Mouse (Mus musculus) lung, embryonic 14.5 days (tissue): Measurements from ENCODE around the gene Tspan9. TPM values are rescaled to one million over a fixed set of nuclear protein-coding genes. Genes with fewer than 3 reads are reported as not detected.
A peak's percentile ranks its signal among the peaks of the same experiment; 100 is the strongest.

ENCODE experiments used
- ATAC-seq: fragments of 200-750 bp; cut with Nextera tagmentation; 2 replicates; pipeline ENCODE4 v1.8.0; 2017; ENCODE audit warnings: mild to moderate bottlenecking, moderate TSS enrichment, moderate library complexity; ENCODE audit not compliant: insufficient read depth
- DNase-seq: peaks from one replicate; pipeline ENCODE4 v3.0.0-alpha.2; 2015
- H3K27ac ChIP-seq: fragments of 300-500 bp; sonication (generic); 2 replicates; pipeline ENCODE4 v1.5.1; 2014; ENCODE audit warnings: low read depth, mild to moderate bottlenecking, moderate library complexity
- H3K27me3 ChIP-seq: fragments of 300-500 bp; sonication (generic); 2 replicates; pipeline ENCODE4 v1.6.1; 2014; ENCODE audit warnings: low read length, control low read depth; ENCODE audit not compliant: insufficient read depth
- H3K36me3 ChIP-seq: fragments of 300-500 bp; sonication (generic); 2 replicates; pipeline ENCODE4 v1.6.1; 2014; ENCODE audit warnings: control low read depth; ENCODE audit not compliant: insufficient read depth
- H3K4me1 ChIP-seq: fragments of 300-500 bp; sonication (generic); 2 replicates; pipeline ENCODE4 v1.6.1; 2014; ENCODE audit warnings: antibody characterized with exemption, control low read depth; ENCODE audit not compliant: insufficient read depth
- H3K4me2 ChIP-seq: fragments of 300-500 bp; sonication (generic); 2 replicates; pipeline ENCODE4 v1.6.1; 2014; ENCODE audit warnings: mild to moderate bottlenecking
- H3K4me3 ChIP-seq: fragments of 300-500 bp; sonication (generic); 2 replicates; pipeline ENCODE4 v1.5.1; 2014; ENCODE audit warnings: low read depth, low read length
- H3K9ac ChIP-seq: fragments of 300-500 bp; sonication (generic); 2 replicates; pipeline ENCODE4 v1.6.1; 2014
- H3K9me3 ChIP-seq: fragments of 300-500 bp; sonication (generic); 2 replicates; pipeline ENCODE4 v1.6.1; 2016; ENCODE audit warnings: low read depth, low read length, control low read depth
- CTCF ChIP-seq: IDR thresholded peaks from 2 replicates; pipeline ENCODE4 v1.5.1; 2016; ENCODE audit warnings: antibody characterized with exemption, low read depth
- whole genome bisulfite sequencing: fragments of 180-500 bp; shearing (Covaris S2); extraction: QIAGEN DNeasy Blood & Tissue Kit; methylation state at CpG from one replicate; pipeline ENCODE4 v1.1.7; 2014; 5-methylcytosine and 5-hydroxymethylcytosine counted together
- polyA plus RNA-seq: library from polyadenylated mRNA; unstranded; fragments of >200 nt; fragmentation: Nextera tagmentation; extraction: Ambion mirVana; gene quantifications from 2 replicates; pipeline ENCODE4 v1.2.1, GENCODE M21; 2014

Tspan9 gene
- polyA plus RNA-seq, 1 experiment from 2014 or later = 118 TPM

DNA sequence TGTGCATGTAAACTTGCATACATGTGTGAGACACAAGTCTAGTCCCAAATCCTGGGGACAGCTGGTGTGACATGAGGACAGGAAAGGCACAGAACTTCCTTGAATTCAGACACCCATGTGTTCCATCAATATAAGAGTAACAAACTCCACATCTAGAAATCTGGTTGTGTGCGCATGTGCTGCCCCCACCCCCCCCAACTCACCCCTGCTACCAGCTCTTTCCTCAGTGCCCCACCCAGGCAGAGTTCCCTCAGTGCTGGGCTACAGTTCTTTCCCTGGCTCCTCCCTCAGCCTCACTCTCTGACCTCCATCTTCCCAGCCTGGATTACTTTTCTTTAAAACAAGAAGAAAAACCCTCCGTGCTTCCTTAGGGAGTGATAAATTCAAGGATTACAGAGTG lies 27.1 kb downstream of the Tspan9 start:
- Histone ChIP-seq H3K9ac (no peak overlapping the region), H3K9me3 (no peaks in the 10 kb centered on the region), H3K27me3 (no peaks in the 10 kb centered on the region), H3K4me1 (peaks cover 14% of the 10 kb centered on the region), H3K36me3 (peaks cover 4% of the 10 kb centered on the region; the same call in 1 of the 2 replicates), H3K4me2 (no peak overlapping the region), H3K4me3 (no peak overlapping the region), H3K27ac (peak overlapping the region; percentile 18; the same call in 1 of the 2 replicates)
- TF ChIP-seq CTCF = no peak
- ATAC-seq = no peak
- no peak for DNase-seq
- WGBS = 59% methylated on average over 2 of the region's 2 CpGs

- no peak for TF ChIP-seq CTCF
- WGBS = 84% methylated on average over 6 of the region's 6 CpGs
- Histone ChIP-seq H3K36me3 (peaks cover 4% of the 10 kb centered on the region; the same call in 1 of the 2 replicates), H3K27me3 (no peaks in the 10 kb centered on the region), H3K4me1 (peaks cover 15% of the 10 kb centered on the region), H3K9me3 (no peaks in the 10 kb centered on the region), H3K27ac (no peak overlapping the region), H3K4me3 (no peak overlapping the region), H3K4me2 (no peak overlapping the region), H3K9ac (no peak overlapping the region)
- ATAC-seq (no peak), DNase-seq (no peak)
These were observed 28.3 kb downstream of the Tspan9 start for GRCm38 (mm10) chr6:128115121-128115520.

GRCm38 (mm10) chr6:128112605-128113004 lies 30.8 kb downstream of the Tspan9 start:
- ATAC-seq = no peak
- WGBS = 41% methylated on average over 3 of the region's 3 CpGs
- H3K27ac ChIP-seq = no peak overlapping the region

GRCm38 (mm10) chr6:128111784-128112183 lies 31.6 kb downstream of the Tspan9 start:
- Histone ChIP-seq H3K4me1 (peaks cover 13% of the 10 kb centered on the region), H3K4me2 (no peak overlapping the region), H3K36me3 (no peaks in the 10 kb centered on the region), H3K4me3 (no peak overlapping the region), H3K9ac (no peak overlapping the region), H3K9me3 (no peaks in the 10 kb centered on the region), H3K27ac (no peak overlapping the region), H3K27me3 (no peaks in the 10 kb centered on the region)
- ATAC-seq = no peak
- DNase-seq = peak; percentile 14
- WGBS = 63% methylated on average over 7 of the region's 7 CpGs
- TF ChIP-seq CTCF = no peak

More at GRCm38 (mm10) chr6:128112605-128113004, 30.8 kb downstream of the Tspan9 start:
- no peak overlapping the region for H3K4me3 ChIP-seq
- no peak for TF ChIP-seq CTCF
- H3K9ac ChIP-seq = no peak overlapping the region
- no peak overlapping the region for H3K4me2 ChIP-seq
- H3K4me1 ChIP-seq = peaks cover 19% of the 10 kb centered on the region
- no peaks in the 10 kb centered on the region for H3K9me3 ChIP-seq
- no peak for DNase-seq
- H3K36me3 ChIP-seq = no peaks in the 10 kb centered on the region
- no peaks in the 10 kb centered on the region for H3K27me3 ChIP-seq

DNA sequence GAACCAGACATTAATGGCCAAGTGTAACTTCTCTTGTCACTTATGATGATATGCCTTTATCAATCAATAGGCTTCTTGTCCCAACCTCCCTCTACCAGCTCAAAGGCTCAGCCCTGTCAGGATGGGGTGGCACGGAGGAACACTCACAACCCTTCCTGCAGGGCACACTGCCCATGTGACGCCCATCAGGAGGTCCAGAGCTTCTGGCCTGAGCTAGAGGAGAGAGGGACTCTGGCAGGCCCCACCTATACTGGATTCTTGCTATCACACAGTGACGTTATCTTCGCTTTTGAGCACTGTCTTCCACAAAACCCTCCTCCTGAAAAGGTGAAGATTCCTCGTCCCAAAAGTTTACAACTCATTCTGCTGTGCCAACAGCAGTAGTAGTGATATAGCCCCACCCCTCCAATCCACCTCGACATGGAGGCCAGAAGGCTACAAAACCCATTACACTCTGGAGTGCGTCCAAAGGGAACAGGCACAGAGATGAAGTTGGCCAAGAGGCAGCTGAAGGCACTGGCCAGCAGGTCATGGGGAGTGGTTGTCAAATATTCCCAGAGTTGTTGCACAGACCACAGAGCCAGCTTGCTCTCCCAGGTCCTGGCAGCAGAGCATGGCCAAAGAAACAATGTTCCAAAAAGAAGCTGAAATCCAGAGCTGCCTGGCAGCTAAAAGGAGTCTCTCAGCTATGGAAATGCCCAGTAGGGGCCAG lies 34.9 kb downstream of the Tspan9 start:
- no peaks in the 10 kb centered on the region for H3K9me3 ChIP-seq
- H3K9ac ChIP-seq = no peak overlapping the region
- no peak overlapping the region for H3K4me2 ChIP-seq
- H3K4me1 ChIP-seq = peaks cover 25% of the 10 kb centered on the region
- H3K36me3 ChIP-seq = no peaks in the 10 kb centered on the region
- no peak for TF ChIP-seq CTCF
- no peaks in the 10 kb centered on the region for H3K27me3 ChIP-seq
- no peak overlapping the region for H3K4me3 ChIP-seq
- 76% methylated on average over 7 of the region's 7 CpGs for WGBS
- no peak for DNase-seq
- no peak overlapping the region for H3K27ac ChIP-seq
- no peak for ATAC-seq

- H3K4me2 ChIP-seq = no peak overlapping the region
- TF ChIP-seq CTCF = no peak
- no peak overlapping the region for H3K27ac ChIP-seq
- H3K9ac ChIP-seq = no peak overlapping the region
- H3K9me3 ChIP-seq = no peaks in the 10 kb centered on the region
- no peaks in the 10 kb centered on the region for H3K36me3 ChIP-seq
- no peaks in the 10 kb centered on the region for H3K27me3 ChIP-seq
- no peak overlapping the region for H3K4me3 ChIP-seq
- 70% methylated on average over 8 of the region's 8 CpGs for WGBS
- DNase-seq (no peak), ATAC-seq (no peak)
- H3K4me1 ChIP-seq = peaks cover 28% of the 10 kb centered on the region
These were observed 35.7 kb downstream of the Tspan9 start for GRCm38 (mm10) chr6:128107698-128108097.

GRCm38 (mm10) chr6:128106154-128106553 lies 37.2 kb downstream of the Tspan9 start:
- Histone ChIP-seq H3K9ac (no peak overlapping the region), H3K4me2 (no peak overlapping the region), H3K27me3 (no peaks in the 10 kb centered on the region), H3K9me3 (no peaks in the 10 kb centered on the region), H3K27ac (no peak overlapping the region), H3K36me3 (no peaks in the 10 kb centered on the region), H3K4me1 (peaks cover 24% of the 10 kb centered on the region), H3K4me3 (no peak overlapping the region)
- TF ChIP-seq CTCF = no peak
- no peak for ATAC-seq
- 62% methylated on average over 3 of the region's 3 CpGs for WGBS
- DNase-seq = no peak
